Mouse (Mus musculus): ENCODE measurements around the gene Setd1b. TPM values are rescaled to one million over a fixed set of nuclear protein-coding genes. Genes with fewer than 3 reads are reported as not detected.

Gene Setd1b
- polyA plus RNA-seq, 1 experiment from 2014 or later: 12.6 TPM

DNA sequence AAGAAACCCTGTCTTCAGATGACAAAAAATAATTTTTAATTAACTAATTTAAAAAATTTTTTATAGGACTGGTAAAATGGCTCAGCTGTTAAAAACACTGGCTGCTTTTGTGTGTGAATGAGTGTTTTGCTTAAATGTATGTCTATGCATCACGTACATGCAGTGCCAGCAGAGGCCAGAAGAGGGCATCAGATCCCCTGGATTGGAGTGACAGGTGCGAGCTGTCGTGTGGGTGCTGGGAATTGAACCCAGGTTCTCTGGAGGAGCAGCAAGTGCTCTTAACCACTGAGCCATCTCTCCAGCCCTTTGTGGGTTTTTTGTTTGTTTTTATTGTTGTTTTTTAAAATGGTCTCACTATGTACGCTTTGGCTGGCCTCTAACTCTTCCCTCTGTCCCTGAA, 19.8 kb upstream of the Setd1b start:
- WGBS: 95% methylated on average over 4 of the region's 4 CpGs
- Histone ChIP-seq H3K4me3 (replicated peaks; ENCODE audit: low read length) (no peak overlapping the region), H3K9me3 (ENCODE audit: control insufficient read depth, low read length) (no peaks in the 10 kb centered on the region), H3K9ac (no peak overlapping the region), H3K4me2 (replicated peaks) (no peak overlapping the region), H3K36me3 (replicated peaks; ENCODE audit: control insufficient read depth, insufficient read depth) (peaks cover 24% of the 10 kb centered on the region), H3K4me1 (replicated peaks; ENCODE audit: control insufficient read depth, insufficient read depth, low read length) (no peaks in the 10 kb centered on the region), H3K27ac (no peak overlapping the region), H3K27me3 (ENCODE audit: control insufficient read depth, insufficient read depth, low read length) (no peaks in the 10 kb centered on the region)
- ATAC-seq (ENCODE audit: low FRiP score): no peak
- DNase-seq (ENCODE audit: low spot score): no peak

DNA sequence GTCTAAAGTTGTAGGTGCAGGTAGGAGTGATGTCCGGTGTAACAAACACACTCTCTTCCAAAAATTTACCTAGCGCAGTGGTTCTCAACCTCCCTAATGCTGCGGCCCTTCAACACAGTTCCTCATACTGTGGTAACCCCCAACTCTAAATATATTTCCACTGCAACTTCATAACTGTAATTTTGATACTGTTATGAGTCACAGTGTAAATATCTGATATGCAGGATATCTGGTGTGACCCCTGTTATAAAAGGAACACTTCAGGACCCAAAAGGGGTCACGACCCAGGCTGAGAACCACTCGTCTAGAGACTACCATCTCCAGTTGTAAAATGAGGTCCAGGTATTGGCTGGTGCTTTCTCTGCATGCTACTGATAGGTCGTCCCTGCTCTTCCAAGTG, 16.9 kb upstream of the Setd1b start:
- 86% methylated on average over 6 of the region's 6 CpGs for WGBS
- peaks cover 50% of the 10 kb centered on the region for H3K36me3 ChIP-seq (replicated peaks; ENCODE audit: control insufficient read depth, insufficient read depth)

DNA sequence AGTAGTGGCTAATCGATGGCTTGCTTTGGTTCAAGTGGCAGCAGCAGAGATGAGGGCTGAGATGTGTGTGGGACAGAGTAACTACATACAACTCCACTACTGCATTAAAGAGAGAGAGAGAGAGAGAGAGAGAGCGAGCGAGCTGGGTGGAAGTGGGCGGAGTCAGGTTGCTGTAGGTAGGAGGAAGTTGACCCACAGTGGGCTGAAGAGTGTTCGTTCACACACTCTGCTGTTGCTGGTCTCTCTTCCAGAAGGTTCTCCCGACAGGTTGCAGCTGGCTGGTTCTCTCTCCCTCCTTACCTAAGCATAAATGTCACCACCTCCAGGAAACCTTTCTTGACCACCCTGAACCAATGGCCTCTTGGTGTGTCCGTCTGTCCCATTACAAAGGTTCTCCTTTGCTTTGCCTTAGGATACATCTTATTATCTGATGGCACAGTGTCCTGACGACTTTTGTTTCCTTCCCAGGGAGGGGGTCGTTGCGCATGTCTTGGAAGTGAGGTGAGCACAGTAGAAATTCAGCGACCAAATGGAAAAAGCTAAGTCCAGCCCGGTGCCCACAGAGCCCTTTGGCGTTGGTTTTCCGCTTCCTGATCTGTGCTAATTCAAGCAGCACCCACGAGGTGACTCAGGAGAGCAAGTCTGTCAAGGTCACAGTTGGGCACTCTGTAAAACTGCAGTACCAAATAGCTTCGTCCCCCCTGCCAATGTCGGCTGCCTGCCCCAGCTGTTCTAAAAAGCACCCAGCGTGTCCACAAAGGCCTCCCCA, 16.2 kb upstream of the Setd1b start:
- no peak overlapping the region for H3K27ac ChIP-seq
- DNase-seq (ENCODE audit: low spot score): no peak
- H3K4me3 ChIP-seq (replicated peaks; ENCODE audit: low read length): no peak overlapping the region
- H3K9me3 ChIP-seq (ENCODE audit: control insufficient read depth, low read length): no peaks in the 10 kb centered on the region
- H3K4me1 ChIP-seq (replicated peaks; ENCODE audit: control insufficient read depth, insufficient read depth, low read length): no peaks in the 10 kb centered on the region; the same call in 1 of the 2 replicates
- H3K36me3 ChIP-seq (replicated peaks; ENCODE audit: control insufficient read depth, insufficient read depth): peaks cover 55% of the 10 kb centered on the region
- no peak overlapping the region for H3K4me2 ChIP-seq (replicated peaks)
- ATAC-seq (ENCODE audit: low FRiP score): no peak
- H3K9ac ChIP-seq: no peak overlapping the region
- no peaks in the 10 kb centered on the region for H3K27me3 ChIP-seq (ENCODE audit: control insufficient read depth, insufficient read depth, low read length)
- 85% methylated on average over 18 of the region's 18 CpGs for WGBS

More for the DNA sequence above, 16.9 kb upstream of the Setd1b start:
- Histone ChIP-seq H3K9ac (no peak overlapping the region), H3K9me3 (ENCODE audit: control insufficient read depth, low read length) (no peaks in the 10 kb centered on the region), H3K27ac (no peak overlapping the region), H3K4me3 (replicated peaks; ENCODE audit: low read length) (no peak overlapping the region), H3K4me2 (replicated peaks) (no peak overlapping the region), H3K27me3 (ENCODE audit: control insufficient read depth, insufficient read depth, low read length) (no peaks in the 10 kb centered on the region), H3K4me1 (replicated peaks; ENCODE audit: control insufficient read depth, insufficient read depth, low read length) (no peaks in the 10 kb centered on the region)
- ATAC-seq (ENCODE audit: low FRiP score) (no peak), DNase-seq (ENCODE audit: low spot score) (no peak)

DNA sequence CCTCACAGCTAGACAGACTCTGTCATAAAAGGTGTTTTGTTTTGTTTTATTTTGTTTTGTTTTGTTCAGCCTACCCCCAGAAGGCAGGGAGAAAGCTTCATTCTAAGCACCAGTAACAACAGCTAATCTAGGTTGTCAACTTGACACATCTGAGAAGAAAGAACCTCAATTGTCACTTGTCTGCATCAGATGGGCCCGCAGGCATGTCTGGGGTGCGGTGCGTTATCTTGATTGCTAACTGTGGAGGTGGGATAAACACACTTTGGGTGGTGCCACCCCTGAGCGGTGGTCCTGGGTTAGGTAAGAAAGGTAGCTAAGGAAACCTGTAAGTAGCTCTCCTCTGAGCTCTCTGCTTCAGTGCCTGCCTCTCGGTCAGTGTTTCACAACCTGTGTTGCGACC, 15.0 kb upstream of the Setd1b start:
- ATAC-seq (ENCODE audit: low FRiP score): no peak
- Histone ChIP-seq H3K27ac (no peak overlapping the region), H3K9me3 (ENCODE audit: control insufficient read depth, low read length) (no peaks in the 10 kb centered on the region), H3K4me3 (replicated peaks; ENCODE audit: low read length) (no peak overlapping the region), H3K9ac (no peak overlapping the region), H3K4me2 (replicated peaks) (no peak overlapping the region), H3K36me3 (replicated peaks; ENCODE audit: control insufficient read depth, insufficient read depth) (peaks cover 55% of the 10 kb centered on the region), H3K27me3 (ENCODE audit: control insufficient read depth, insufficient read depth, low read length) (no peaks in the 10 kb centered on the region), H3K4me1 (replicated peaks; ENCODE audit: control insufficient read depth, insufficient read depth, low read length) (peaks cover 6% of the 10 kb centered on the region)
- no peak for DNase-seq (ENCODE audit: low spot score)
- 80% methylated on average over 6 of the region's 6 CpGs for WGBS

DNA sequence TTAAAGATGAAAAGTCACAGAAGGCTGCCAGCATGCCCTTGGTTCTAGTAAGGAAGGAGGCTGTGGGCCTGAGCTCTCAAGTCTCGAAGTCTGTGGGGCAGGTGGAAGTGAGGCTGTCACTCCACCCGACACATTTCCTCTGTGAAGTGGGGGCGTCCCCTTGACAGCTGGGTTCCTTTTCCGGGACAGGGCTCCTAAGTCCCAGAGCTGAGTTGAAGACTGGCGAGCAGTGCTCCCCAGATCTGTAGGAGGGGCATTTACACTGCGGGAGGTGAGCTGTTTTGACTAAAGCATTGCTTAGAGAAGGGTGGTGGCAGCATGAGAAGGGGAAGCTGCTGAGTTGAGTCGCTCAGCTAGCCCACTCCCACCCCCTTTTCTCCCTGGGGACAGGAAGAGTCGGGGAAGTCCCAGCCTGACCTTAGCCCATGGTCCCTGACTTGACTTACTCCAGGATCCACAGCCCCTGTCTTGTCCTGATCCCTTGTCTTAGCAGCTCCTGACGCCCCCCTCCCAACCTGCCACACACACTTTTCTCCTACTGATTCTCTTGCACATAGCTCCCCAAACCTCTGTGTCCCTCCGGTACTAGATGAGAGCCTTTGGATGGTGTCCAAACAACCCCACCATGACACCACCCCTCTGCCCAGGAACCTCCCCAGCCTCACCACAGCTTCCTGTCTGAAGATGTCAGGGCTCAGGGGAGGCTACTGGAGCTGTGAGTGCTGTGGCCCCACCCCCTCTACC, 13.4 kb upstream of the Setd1b start:
- no peaks in the 10 kb centered on the region for H3K9me3 ChIP-seq (ENCODE audit: control insufficient read depth, low read length)
- H3K4me1 ChIP-seq (replicated peaks; ENCODE audit: control insufficient read depth, insufficient read depth, low read length): peaks cover 20% of the 10 kb centered on the region
- ATAC-seq (ENCODE audit: low FRiP score): no peak
- H3K4me2 ChIP-seq (replicated peaks): no peak overlapping the region
- peaks cover 56% of the 10 kb centered on the region for H3K36me3 ChIP-seq (replicated peaks; ENCODE audit: control insufficient read depth, insufficient read depth)
- H3K9ac ChIP-seq: no peak overlapping the region
- no peak overlapping the region for H3K27ac ChIP-seq
- 63% methylated on average over 10 of the region's 10 CpGs for WGBS
- no peaks in the 10 kb centered on the region for H3K27me3 ChIP-seq (ENCODE audit: control insufficient read depth, insufficient read depth, low read length)
- H3K4me3 ChIP-seq (replicated peaks; ENCODE audit: low read length): no peak overlapping the region
- DNase-seq (ENCODE audit: low spot score): no peak

DNA sequence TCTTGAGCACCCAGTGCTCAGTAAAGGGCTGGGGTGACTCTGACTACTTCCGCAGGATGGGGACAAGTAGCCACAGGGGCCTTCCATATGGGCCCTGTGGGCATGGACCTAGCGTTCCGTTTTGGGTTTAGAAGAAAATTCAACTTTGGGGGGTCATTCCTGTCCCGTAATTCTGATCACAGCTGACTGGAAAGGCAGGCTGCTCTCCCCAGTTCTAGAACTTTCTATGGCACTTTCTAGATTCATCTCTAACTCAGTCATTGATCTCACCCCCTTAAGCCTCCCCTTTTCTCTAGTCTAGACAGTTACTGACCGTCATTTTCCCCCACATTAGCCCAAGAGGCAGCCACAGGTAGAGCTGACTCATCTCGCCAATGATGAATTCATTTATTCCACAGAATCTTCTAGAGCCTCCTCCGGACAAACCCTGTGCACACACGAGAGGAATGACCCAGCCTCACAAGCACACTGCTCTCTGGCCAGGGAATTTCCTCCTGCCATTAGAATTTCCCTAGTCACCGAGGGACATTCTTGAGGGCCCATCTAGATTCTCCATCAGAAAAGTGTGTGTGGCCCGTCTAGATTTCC, 12.7 kb upstream of the Setd1b start:
- H3K4me1 ChIP-seq (replicated peaks; ENCODE audit: control insufficient read depth, insufficient read depth, low read length): peaks cover 26% of the 10 kb centered on the region
- WGBS: 86% methylated on average over 10 of the region's 10 CpGs
- H3K27me3 ChIP-seq (ENCODE audit: control insufficient read depth, insufficient read depth, low read length): no peaks in the 10 kb centered on the region
- no peak overlapping the region for H3K27ac ChIP-seq
- no peak for DNase-seq (ENCODE audit: low spot score)
- ATAC-seq (ENCODE audit: low FRiP score): no peak
- no peak overlapping the region for H3K9ac ChIP-seq
- H3K4me2 ChIP-seq (replicated peaks): no peak overlapping the region
- no peak overlapping the region for H3K4me3 ChIP-seq (replicated peaks; ENCODE audit: low read length)
- H3K9me3 ChIP-seq (ENCODE audit: control insufficient read depth, low read length): no peaks in the 10 kb centered on the region
- peaks cover 59% of the 10 kb centered on the region for H3K36me3 ChIP-seq (replicated peaks; ENCODE audit: control insufficient read depth, insufficient read depth)

DNA sequence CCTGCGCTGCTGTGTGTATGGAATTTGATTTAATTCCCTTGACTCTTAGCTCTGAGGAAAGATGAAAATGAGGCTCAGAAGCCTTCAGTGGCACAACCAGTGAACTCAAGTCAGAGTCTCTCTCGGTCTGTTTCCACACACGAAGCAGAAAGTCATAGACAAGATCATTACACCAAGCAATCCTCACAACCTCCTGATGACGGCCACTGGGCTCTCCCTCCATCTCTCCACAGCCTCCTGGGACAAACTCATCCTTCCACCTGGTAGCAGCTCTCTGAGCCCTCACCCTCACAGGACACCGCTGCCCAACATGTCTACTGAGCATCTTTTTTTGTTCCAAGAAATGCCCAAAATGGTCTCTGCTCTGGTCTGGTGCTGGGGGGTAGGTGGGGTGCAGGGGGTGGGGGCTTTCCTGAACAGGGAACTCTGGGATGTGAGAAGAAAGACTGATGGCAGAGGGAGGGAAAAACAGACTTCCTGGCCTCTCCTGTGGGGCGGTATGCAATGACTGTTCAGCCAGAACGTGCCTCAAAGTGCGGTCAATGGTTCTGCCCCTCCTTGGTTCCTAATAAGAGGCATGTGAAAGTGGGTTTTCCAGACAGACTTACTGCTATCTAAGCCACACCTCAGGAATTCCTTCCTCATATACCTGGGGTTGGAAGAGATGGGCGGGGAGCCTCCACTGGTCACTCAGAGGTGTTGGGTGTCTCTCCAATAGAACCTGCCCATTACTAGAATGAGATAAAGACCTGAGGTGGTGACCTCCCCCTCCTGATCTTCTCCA, 11.8 kb upstream of the Setd1b start:
- Histone ChIP-seq H3K27me3 (ENCODE audit: control insufficient read depth, insufficient read depth, low read length) (no peaks in the 10 kb centered on the region), H3K9me3 (ENCODE audit: control insufficient read depth, low read length) (no peaks in the 10 kb centered on the region), H3K4me2 (replicated peaks) (no peak overlapping the region), H3K9ac (no peak overlapping the region), H3K4me1 (replicated peaks; ENCODE audit: control insufficient read depth, insufficient read depth, low read length) (peaks cover 36% of the 10 kb centered on the region), H3K4me3 (replicated peaks; ENCODE audit: low read length) (no peak overlapping the region), H3K36me3 (replicated peaks; ENCODE audit: control insufficient read depth, insufficient read depth) (peaks cover 66% of the 10 kb centered on the region), H3K27ac (no peak overlapping the region)
- ATAC-seq (ENCODE audit: low FRiP score) (no peak), DNase-seq (ENCODE audit: low spot score) (no peak)
- 92% methylated on average over 9 of the region's 9 CpGs for whole genome bisulfite sequencing

DNA sequence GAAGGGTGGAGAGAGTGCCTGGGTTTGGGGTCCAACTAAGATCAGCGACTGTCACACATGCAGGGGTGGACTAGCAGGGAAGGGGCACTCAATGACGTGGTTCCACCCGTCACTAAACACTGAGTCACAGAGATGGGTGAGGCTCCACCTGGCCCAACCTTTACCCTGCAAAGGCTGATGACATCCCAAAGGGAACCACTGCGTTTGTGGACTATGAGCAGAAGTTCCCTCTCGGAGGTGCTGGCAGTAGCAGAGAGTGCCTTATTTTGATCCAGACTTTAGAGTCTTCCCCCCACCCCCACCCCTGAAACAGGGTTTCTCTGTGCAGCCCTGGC, 11.2 kb upstream of the Setd1b start:
- peaks cover 42% of the 10 kb centered on the region for H3K4me1 ChIP-seq (replicated peaks; ENCODE audit: control insufficient read depth, insufficient read depth, low read length)
- H3K27me3 ChIP-seq (ENCODE audit: control insufficient read depth, insufficient read depth, low read length): no peaks in the 10 kb centered on the region
- peaks cover 68% of the 10 kb centered on the region for H3K36me3 ChIP-seq (replicated peaks; ENCODE audit: control insufficient read depth, insufficient read depth)
- 91% methylated on average over 5 of the region's 5 CpGs for WGBS
- no peak overlapping the region for H3K4me2 ChIP-seq (replicated peaks)
- ATAC-seq (ENCODE audit: low FRiP score) (no peak), DNase-seq (ENCODE audit: low spot score) (no peak)
- H3K9me3 ChIP-seq (ENCODE audit: control insufficient read depth, low read length): no peaks in the 10 kb centered on the region
- no peak overlapping the region for H3K9ac ChIP-seq
- H3K27ac ChIP-seq: no peak overlapping the region
- H3K4me3 ChIP-seq (replicated peaks; ENCODE audit: low read length): no peak overlapping the region
